Mouse (Mus musculus) intestine, postnatal 0 days (tissue): ENCODE measurements around the gene Zfp768. TPM values are rescaled to one million over a fixed set of nuclear protein-coding genes. Genes with fewer than 3 reads are reported as not detected.

Experiments used
- ATAC-seq: fragments of 200-750 bp; cut with Nextera tagmentation; 2 replicates; pipeline ENCODE4 v1.8.0; 2017; ENCODE audit warnings: mild to moderate bottlenecking, moderate TSS enrichment, moderate library complexity
- H3K27ac ChIP-seq: fragments of 300-500 bp; sonication (generic); 2 replicates; pipeline ENCODE4 v1.5.1; 2014; ENCODE audit warnings: mild to moderate bottlenecking, low read depth, low read length, moderate library complexity
- H3K27me3 ChIP-seq: fragments of 300-500 bp; sonication (generic); replicated peaks from 2 replicates; pipeline ENCODE4 v1.6.1; 2014; ENCODE audit warnings: low read length, mixed read lengths; ENCODE audit not compliant: control insufficient read depth, insufficient read depth
- H3K36me3 ChIP-seq: fragments of 300-500 bp; sonication (generic); 2 replicates; pipeline ENCODE4 v1.6.1; 2014; ENCODE audit warnings: mild to moderate bottlenecking, moderate library complexity; ENCODE audit not compliant: control insufficient read depth, insufficient read depth
- H3K4me1 ChIP-seq: fragments of 300-500 bp; sonication (generic); replicated peaks from 2 replicates; pipeline ENCODE4 v1.6.1; 2014; ENCODE audit warnings: antibody characterized with exemption, low read length, mixed read lengths; ENCODE audit not compliant: control insufficient read depth, insufficient read depth
- H3K4me2 ChIP-seq: fragments of 300-500 bp; sonication (generic); replicated peaks from 2 replicates; pipeline ENCODE4 v1.6.1; 2014; ENCODE audit warnings: low read depth, mild to moderate bottlenecking, moderate library complexity
- H3K4me3 ChIP-seq: fragments of 300-500 bp; sonication (generic); 2 replicates; pipeline ENCODE4 v1.5.1; 2014; ENCODE audit warnings: low read depth, low read length
- H3K9ac ChIP-seq: fragments of 300-500 bp; sonication (generic); 2 replicates; pipeline ENCODE4 v1.6.1; 2014; ENCODE audit warnings: mild to moderate bottlenecking, low read depth, low read length
- H3K9me3 ChIP-seq: fragments of 300-500 bp; sonication (generic); 2 replicates; pipeline ENCODE4 v1.6.1; 2016; ENCODE audit warnings: mixed run types; ENCODE audit not compliant: control insufficient read depth
- CTCF ChIP-seq: sonication (generic); IDR thresholded peaks from 2 replicates; pipeline ENCODE4 v1.5.1; 2016; ENCODE audit warnings: low read depth, mild to moderate bottlenecking, control low read depth, antibody characterized with exemption, moderate library complexity
- WGBS: fragments of 180-500 bp; shearing (Covaris S2); extraction: QIAGEN DNeasy Blood & Tissue Kit; methylation state at CpG from one replicate; pipeline ENCODE4 v1.1.7; 2014; 5-methylcytosine and 5-hydroxymethylcytosine counted together
- polyA plus RNA-seq: library from polyadenylated mRNA; unstranded; fragments of >200 nt; fragmentation: Nextera tagmentation; extraction: Ambion mirVana; gene quantifications from 2 replicates; pipeline ENCODE4 v1.2.1, GENCODE M21; 2015

The Zfp768 gene
- 16.3 and 18.0 TPM in 2 replicates for polyA plus RNA-seq

DNA sequence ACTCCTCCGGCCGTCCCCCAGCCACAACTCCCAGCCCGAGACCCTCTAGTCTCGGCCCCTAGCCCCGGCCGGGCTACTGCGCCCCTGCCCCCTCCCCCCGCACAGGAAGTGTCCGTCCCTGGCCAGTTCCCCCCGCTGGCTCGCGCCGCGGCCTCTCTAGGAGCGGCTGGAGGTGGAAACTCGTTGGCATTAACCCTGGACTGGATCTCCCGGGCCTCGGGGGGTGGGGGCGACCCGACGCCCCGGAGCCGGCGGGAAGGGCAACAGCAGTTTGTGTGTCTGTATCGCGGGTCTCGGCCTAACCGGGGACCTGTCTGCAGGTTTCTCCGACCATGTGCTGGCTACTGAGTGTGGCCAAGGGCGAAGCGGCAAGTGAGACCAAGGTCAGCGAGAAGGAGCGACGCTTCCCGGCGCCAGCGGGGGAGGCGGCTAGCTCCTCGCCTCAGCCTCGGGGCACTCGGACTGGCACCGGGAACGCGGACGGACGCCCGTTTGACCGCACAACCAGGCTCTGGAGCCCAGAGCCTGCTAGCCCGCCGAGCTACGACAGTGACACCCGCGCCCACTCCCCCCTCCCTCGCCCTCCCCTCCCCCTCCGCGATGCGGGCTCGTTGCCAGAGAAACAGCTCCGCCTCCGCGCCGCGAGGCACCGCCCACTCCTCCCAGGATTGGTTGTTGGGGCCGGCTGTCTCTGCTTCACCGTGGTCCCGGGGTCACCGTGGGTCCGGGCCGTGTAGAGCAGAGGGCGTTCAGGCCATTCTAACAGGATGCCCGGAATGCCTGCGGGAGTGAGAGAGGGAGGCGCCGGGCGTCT lies at the start of gene Zfp768:
Gene Zfp768 (minus strand): TSS at position 78 of the 814 bp plus-strand sequence.
- peak within 1 kb of the TSS; percentile 85 for H3K9ac ChIP-seq
- under 1% methylated on average over 73 of the region's 76 CpGs for WGBS
- H3K4me1 ChIP-seq: peaks cover 2% of the 10 kb centered on the region; the same call in 1 of the 2 replicates
- ATAC-seq: peak; percentile 86
- H3K27ac ChIP-seq: peak within 1 kb of the TSS; percentile 99
- peak within 1 kb of the TSS; percentile 75 for H3K4me3 ChIP-seq
- no peaks in the 10 kb centered on the region for H3K27me3 ChIP-seq
- H3K36me3 ChIP-seq: peaks cover 8% of the 10 kb centered on the region; the same call in 1 of the 2 replicates
- TF ChIP-seq CTCF: no peak
- H3K9me3 ChIP-seq: no peaks in the 10 kb centered on the region
- peak within 1 kb of the TSS; percentile 84 for H3K4me2 ChIP-seq

DNA sequence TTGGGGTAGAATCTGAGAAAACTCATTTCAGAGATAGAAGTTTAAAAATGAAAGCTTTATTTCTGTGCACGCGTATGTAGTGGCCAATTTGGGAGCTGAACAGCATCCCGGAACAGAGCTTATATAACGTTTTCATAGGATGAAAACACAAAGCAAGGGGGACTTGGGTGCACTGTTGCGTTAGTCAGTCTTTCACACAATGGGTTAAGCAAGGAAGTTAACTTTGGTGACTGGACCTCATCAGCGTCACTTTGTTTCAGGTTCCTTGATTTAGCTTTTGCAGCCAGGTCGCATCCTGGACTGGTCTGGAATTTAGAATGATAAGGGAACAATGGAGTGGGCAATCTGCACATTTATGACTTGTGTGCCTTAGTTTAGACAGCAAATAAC lies 48.5 kb upstream of the Zfp768 start:
- 0 out of 2 replicates have a peak, but pooled peaks have one; percentile 23 for ATAC-seq
- 0 out of 2 replicates have a peak, but pooled peaks cover 5% of the 10 kb centered on the region for H3K4me1 ChIP-seq
- peak overlapping the region; percentile 57 for H3K4me3 ChIP-seq
- H3K27ac ChIP-seq: peak overlapping the region; percentile 30; the same call in 1 of the 2 replicates
- no peaks in the 10 kb centered on the region for H3K9me3 ChIP-seq
- H3K4me2 ChIP-seq: peak overlapping the region; percentile 75
- WGBS: 5% methylated on average over 7 of the region's 7 CpGs
- peak overlapping the region; percentile 40; the same call in 1 of the 2 replicates for H3K9ac ChIP-seq
- no peak for TF ChIP-seq CTCF
- no peaks in the 10 kb centered on the region for H3K27me3 ChIP-seq
- H3K36me3 ChIP-seq: peaks cover 14% of the 10 kb centered on the region; the same call in 1 of the 2 replicates

DNA sequence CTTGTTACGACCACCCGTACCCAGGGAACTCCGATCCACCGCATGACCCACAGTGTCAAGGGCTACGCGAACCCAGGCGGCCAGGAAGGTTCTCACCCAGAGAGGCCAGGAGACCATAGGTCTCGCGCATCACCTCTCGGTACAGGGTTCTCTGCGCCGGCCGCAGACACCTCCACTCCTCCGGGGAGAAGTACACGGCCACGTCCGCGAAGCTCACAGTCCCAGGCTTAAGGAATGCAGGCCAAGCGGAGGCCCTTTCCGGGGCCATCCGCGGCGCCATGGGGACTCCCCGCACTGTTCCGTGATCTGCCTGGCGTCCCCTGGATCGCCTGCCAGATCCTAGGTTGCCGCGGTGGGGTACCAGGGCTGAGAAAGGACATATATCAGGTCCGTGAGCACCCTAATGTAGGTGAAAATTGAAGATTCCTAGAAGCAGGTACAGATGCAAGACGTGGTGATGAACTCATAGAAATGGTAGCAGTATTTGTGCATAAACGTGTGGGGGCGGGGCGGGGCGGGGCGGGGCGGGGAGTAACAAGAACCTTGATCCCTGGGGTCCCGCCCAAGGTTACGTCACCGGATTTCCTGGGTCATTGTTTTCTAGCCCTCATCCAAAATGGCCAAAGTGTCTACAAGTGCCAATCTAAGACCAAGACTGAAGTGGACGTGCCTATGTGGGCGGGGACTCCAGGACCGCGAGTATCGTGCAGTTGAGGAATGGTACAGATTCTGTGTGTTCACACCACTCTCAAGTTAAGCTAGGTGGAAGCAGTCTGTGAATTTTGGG lies 48.0 kb upstream of the Zfp768 start, which contains the start of gene E430018J23Rik:
Gene E430018J23Rik (minus strand): TSS at position 473 of the 787 bp plus-strand sequence.
- ATAC-seq: peak; percentile 91
- no peak for TF ChIP-seq CTCF
- WGBS: 2% methylated on average over 45 of the region's 45 CpGs
- Histone ChIP-seq H3K27ac (peak within 1 kb of the TSS; percentile 87), H3K36me3 (peaks cover 14% of the 10 kb centered on the region; the same call in 1 of the 2 replicates), H3K27me3 (no peaks in the 10 kb centered on the region), H3K4me2 (peak within 1 kb of the TSS; percentile 75), H3K4me1 (0 out of 2 replicates have a peak, but pooled peaks cover 5% of the 10 kb centered on the region), H3K4me3 (peak within 1 kb of the TSS; percentile 57), H3K9me3 (no peaks in the 10 kb centered on the region), H3K9ac (peak within 1 kb of the TSS; percentile 82)

DNA sequence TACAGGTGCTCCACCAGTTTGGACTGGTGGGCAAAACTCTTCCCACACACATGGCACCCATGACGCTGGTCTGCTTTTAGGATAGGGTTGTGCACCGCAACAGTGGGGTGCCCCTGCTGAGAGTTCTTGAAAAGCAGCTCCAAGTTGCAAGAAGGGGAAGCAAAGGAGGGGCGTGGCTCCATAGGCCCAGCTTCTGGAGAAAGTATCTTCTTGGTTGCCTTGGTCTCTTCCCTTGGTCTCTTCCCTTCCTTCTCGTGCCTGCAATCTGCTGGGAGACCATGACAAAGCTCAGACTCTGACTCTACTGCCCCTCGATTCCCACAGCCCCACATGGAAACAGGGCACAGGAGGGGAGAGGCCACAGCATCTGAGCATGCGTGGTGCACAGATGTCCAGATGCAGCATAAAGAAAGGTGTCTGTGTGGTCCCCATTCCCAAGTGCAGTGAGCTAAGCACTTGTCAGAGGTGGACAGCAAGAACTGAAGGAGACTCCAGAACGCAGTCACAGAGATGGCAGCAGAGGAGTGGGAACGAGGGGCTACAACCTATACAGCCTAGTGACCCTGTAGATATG lies 46.9 kb upstream of the Zfp768 start:
- Histone ChIP-seq H3K4me1 (0 out of 2 replicates have a peak, but pooled peaks cover 5% of the 10 kb centered on the region), H3K9me3 (no peaks in the 10 kb centered on the region), H3K9ac (no peak overlapping the region; the same call in 1 of the 2 replicates), H3K36me3 (peaks cover 14% of the 10 kb centered on the region; the same call in 1 of the 2 replicates), H3K4me3 (peak overlapping the region; percentile 57), H3K4me2 (peak overlapping the region; percentile 75), H3K27me3 (no peaks in the 10 kb centered on the region), H3K27ac (0 out of 2 replicates have a peak overlapping the region, but pooled peaks have one; percentile 87)
- 75% methylated on average over 8 of the region's 8 CpGs for WGBS
- ATAC-seq: no peak
- TF ChIP-seq CTCF: no peak

DNA sequence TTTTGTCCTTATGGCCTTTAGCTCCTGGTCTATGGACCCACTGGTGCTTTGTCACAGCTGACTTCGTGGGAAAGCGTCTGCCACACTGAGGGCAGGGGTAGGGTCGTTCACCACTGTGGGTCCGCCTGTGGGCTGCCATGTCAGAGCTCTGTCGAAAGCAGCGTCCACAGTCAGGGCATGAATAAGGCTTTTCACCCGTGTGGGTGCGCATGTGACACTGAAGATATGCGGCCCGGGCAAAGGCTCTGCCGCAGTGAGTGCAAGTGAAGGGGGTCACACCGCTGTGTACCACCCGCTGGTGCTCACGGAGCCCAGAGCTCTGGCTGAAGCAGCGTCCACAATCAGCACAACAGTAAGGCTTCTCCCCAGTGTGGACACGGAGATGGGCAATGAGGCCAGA lies 46.1 kb upstream of the Zfp768 start:
- no peak for ATAC-seq
- Histone ChIP-seq H3K4me2 (no peak overlapping the region), H3K9me3 (no peaks in the 10 kb centered on the region), H3K4me3 (no peak overlapping the region), H3K36me3 (peaks cover 14% of the 10 kb centered on the region; the same call in 1 of the 2 replicates), H3K27ac (no peak overlapping the region), H3K9ac (no peak overlapping the region), H3K27me3 (no peaks in the 10 kb centered on the region), H3K4me1 (0 out of 2 replicates have a peak, but pooled peaks cover 5% of the 10 kb centered on the region)
- WGBS: 95% methylated on average over 16 of the region's 16 CpGs
- TF ChIP-seq CTCF: no peak
